Comparison of ENCODE assay signal across 8 mouse cellular contexts in the genomic region with DNA sequence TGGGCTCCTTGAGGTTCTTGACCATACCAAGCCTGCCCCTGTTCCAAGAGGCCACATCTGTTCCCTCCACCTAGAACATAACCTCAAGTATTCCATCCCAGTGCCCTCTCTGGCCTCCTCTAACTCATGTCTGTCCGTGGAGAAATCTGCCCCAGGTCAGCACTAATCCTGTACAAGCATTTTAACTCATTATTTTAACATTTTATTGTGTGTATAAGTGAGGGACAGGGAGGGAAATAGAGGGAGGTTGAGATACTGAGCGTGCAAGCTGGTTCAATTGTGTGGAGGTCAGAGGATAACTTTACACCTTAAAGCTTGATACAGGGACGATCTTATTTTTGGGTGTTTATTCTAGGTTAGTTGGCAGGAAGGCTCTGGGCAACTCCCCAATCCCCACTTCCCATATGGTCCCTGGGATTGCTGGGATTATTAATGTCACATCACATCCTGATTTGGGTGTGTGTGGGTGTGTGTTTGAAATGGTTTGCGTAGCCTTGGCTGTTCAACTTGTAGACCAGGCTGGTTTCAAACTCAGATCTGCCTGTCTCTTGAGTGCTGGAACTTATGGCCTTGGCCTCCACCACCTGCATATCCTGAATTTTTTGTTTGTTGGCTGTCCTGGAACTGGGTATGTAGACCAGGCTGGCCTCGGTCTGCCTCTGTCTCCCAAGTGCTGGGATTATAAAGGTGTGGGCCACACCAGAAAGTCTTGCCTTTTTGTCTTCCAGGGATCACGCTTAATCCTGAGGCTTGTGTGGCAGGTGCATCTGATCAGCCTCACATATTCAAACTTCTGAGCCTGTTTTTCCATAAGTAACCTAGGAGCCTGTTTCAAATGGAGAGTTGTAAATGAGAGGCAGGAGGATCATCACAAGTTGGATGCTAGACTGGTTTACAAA. TPM values are rescaled to one million over a fixed set of nuclear protein-coding genes. Genes with fewer than 3 reads are reported as not detected.
DNase-seq lines count a peak whose midpoint lies in the region; ATAC-seq and TF ChIP-seq lines count a peak whose summit lies in the region.

No protein-coding gene starts in this region.

- no peaks in the 10 kb centered on the region for H3K27me3 ChIP-seq in lung, embryonic 15.5 days
- H3K27me3 ChIP-seq in myocyte (ENCODE audit: control insufficient read depth, insufficient read depth, insufficient read length), result peaks cover 5% of the 10 kb centered on the region

- no peak overlapping the region for H3K27ac ChIP-seq in lung, embryonic 15.5 days

- peak; percentile 90 for DNase-seq in heart, adult 11 months
- DNase-seq in heart, postnatal 25 days (ENCODE audit: low spot score), result no peak
- no peak for DNase-seq in lung, postnatal 25 days (ENCODE audit: low spot score)
- peak; percentile 34 for DNase-seq in induced T-regulatory cell, adult 2 months (ENCODE audit: low read depth)
- no peak for DNase-seq in T-cell, adult 2 months (ENCODE audit: low spot score)

- peaks cover 4% of the 10 kb centered on the region; the same call in 1 of the 2 replicates for H3K4me1 ChIP-seq in lung, embryonic 15.5 days

- intact Hi-C loops in heart, postnatal 25 days (cut with DNase I), result loop anchor here (5.0 kb wide), 1 partner anchor 51 kb away; no protein-coding TSS in a partner anchor

- no peaks in the 10 kb centered on the region for H3K9me3 ChIP-seq in lung, embryonic 15.5 days

- H3ac ChIP-seq in myocyte (ENCODE audit: control insufficient read depth, insufficient read length), result no peak overlapping the region

- peaks cover 17% of the 10 kb centered on the region for H3K79me2 ChIP-seq in myocyte (ENCODE audit: control insufficient read depth, insufficient read depth)

- no peak overlapping the region for H3K9ac ChIP-seq in lung, embryonic 15.5 days

- TF ChIP-seq POLR2A in myocyte (IDR thresholded peaks at IDR 0.05; ENCODE audit: insufficient read length, low read depth), result no peak

- ATAC-seq in lung, embryonic 15.5 days (ENCODE audit: borderline replicate concordance, extremely low read depth, low FRiP score, low TSS enrichment), result no peak; the same call in 1 of the 2 replicates
- ATAC-seq in monocyte, adult 5-6 weeks (replicated peaks; ENCODE audit: insufficient number of reproducible peaks, low FRiP score, low TSS enrichment, poor library complexity, severe bottlenecking), result no peak

- WGBS in lung, embryonic 15.5 days, result 44% methylated on average over 6 of the region's 6 CpGs

- peaks cover 46% of the 10 kb centered on the region for H3K36me3 ChIP-seq in lung, embryonic 15.5 days
- peaks cover 36% of the 10 kb centered on the region for H3K36me3 ChIP-seq in myocyte (ENCODE audit: control insufficient read depth, insufficient read depth)

- H3K4me3 ChIP-seq in lung, embryonic 15.5 days, result no peak overlapping the region
- H3K4me3 ChIP-seq in myocyte, result no peak overlapping the region

- H3K4me2 ChIP-seq in lung, embryonic 15.5 days, result peak overlapping the region; percentile 47
- H3K4me2 ChIP-seq in myocyte (ENCODE audit: low read depth), result peak overlapping the region; percentile 52

TF ChIP-seq in myocyte, 11 proteins besides CTCF, POLR2A, EP300 and RAD21:
- TF ChIP-seq TCF12 (IDR thresholded peaks at IDR 0.05; ENCODE audit: insufficient read depth, poor library complexity, severe bottlenecking) (no peak), POLR2AphosphoS2 (IDR thresholded peaks at IDR 0.05; ENCODE audit: insufficient read length, low read depth) (peak; percentile 45)

RNA-seq across cellular contexts. Expression of gene Doc2b, which starts 27.5 kb away (rescaled TPM):
- under 1 TPM; 0.14 to 0.42 TPM for total RNA-seq in heart, postnatal 25 days (2021)
- 0.74 and 0.79 TPM in 2 replicates for polyA plus RNA-seq in lung, embryonic 15.5 days (2015; fragmentation: Nextera tagmentation; extraction: Ambion mirVana)
- polyA plus RNA-seq in myocyte (2012; fragmentation: generic; extraction: Trizol), result 0.10 TPM
- total RNA-seq in monocyte, adult 5-6 weeks (2017), result not detected in 3 replicates

RNA-seq across cellular contexts. Expression of gene Ywhae, which starts 35.7 kb away (rescaled TPM):
- 100 to 1,000 TPM; 555 to 568 TPM for total RNA-seq in heart, postnatal 25 days (2021)
- polyA plus RNA-seq in lung, embryonic 15.5 days (2015; fragmentation: Nextera tagmentation; extraction: Ambion mirVana), result 953 and 961 TPM in 2 replicates
- polyA plus RNA-seq in myocyte (2012; fragmentation: generic; extraction: Trizol), result 612 TPM
- 136 to 226 TPM (median 205 TPM) in 3 replicates for total RNA-seq in monocyte, adult 5-6 weeks (2017)

Comparison
In these comparisons a context has a peak if more than half of its experiments do, and no peak if none do; other contexts are left out.
1. DNase-seq: peak in heart, adult 11 months (single experiment) and induced T-regulatory cell, adult 2 months (single experiment); none in heart, postnatal 25 days (single experiment), lung, postnatal 25 days (single experiment) and T-cell, adult 2 months (single experiment).